Mouse (Mus musculus): ENCODE measurements around the gene Cxcl17. TPM values are rescaled to one million over a fixed set of nuclear protein-coding genes. Genes with fewer than 3 reads are reported as not detected.
"Not testable (repeated sequence)": the region's sequence is repeated elsewhere in the genome, so short reads cannot be mapped to it uniquely, and the experiment has no call there.

Cxcl17 gene
- total and polyA plus RNA-seq, 2 experiments from 2014 or later = 0.66 TPM; not detected in 1

GRCm38 (mm10) chr7:25409114-25409760 lies 3.4 kb downstream of the Cxcl17 start:
- peak; percentile 62 for TF ChIP-seq CTCF (IDR thresholded peaks at IDR 0.05; ENCODE audit: low read depth)
- H3K9me3 ChIP-seq (ENCODE audit: low read length) = no peaks in the 10 kb centered on the region
- peak; percentile 68 for DNase-seq (ENCODE audit: low spot score)
- WGBS = 47% methylated on average over 4 of the region's 4 CpGs
- no peaks in the 10 kb centered on the region for H3K36me3 ChIP-seq (ENCODE audit: insufficient read depth, low read length)
- H3K9ac ChIP-seq (replicated peaks; ENCODE audit: low read length) = no peak overlapping the region
- no peak for ATAC-seq
- no peak overlapping the region for H3K27ac ChIP-seq
- no peak overlapping the region for H3K4me2 ChIP-seq (ENCODE audit: low read depth, low read length)
- no peaks in the 10 kb centered on the region for H3K27me3 ChIP-seq (ENCODE audit: insufficient read depth, low read length)
- no peaks in the 10 kb centered on the region for H3K4me1 ChIP-seq (ENCODE audit: insufficient read depth, low read length)
- H3K4me3 ChIP-seq (ENCODE audit: low read length) = no peak overlapping the region

- H3K4me1 ChIP-seq (ENCODE audit: insufficient read depth, low read length) = no peaks in the 10 kb centered on the region
- H3K9ac ChIP-seq (replicated peaks; ENCODE audit: low read length) = no peak overlapping the region
- no peaks in the 10 kb centered on the region for H3K9me3 ChIP-seq (ENCODE audit: low read length)
- no peak for ATAC-seq
- DNase-seq (ENCODE audit: low spot score) = no peak
- no peak for TF ChIP-seq CTCF (IDR thresholded peaks at IDR 0.05; ENCODE audit: low read depth)
- H3K27ac ChIP-seq = no peak overlapping the region
- H3K4me3 ChIP-seq (ENCODE audit: low read length) = no peak overlapping the region
- no peaks in the 10 kb centered on the region for H3K27me3 ChIP-seq (ENCODE audit: insufficient read depth, low read length)
- H3K4me2 ChIP-seq (ENCODE audit: low read depth, low read length) = no peak overlapping the region
- 89% methylated on average over 7 of the region's 7 CpGs for WGBS
- no peaks in the 10 kb centered on the region for H3K36me3 ChIP-seq (ENCODE audit: insufficient read depth, low read length)
Measured at GRCm38 (mm10) chr7:25406468-25406867, 6.2 kb downstream of the Cxcl17 start.

- 1% methylated on average over 2 of the region's 2 CpGs for whole genome bisulfite sequencing
Measured at GRCm38 (mm10) chr7:25402671-25403101, 10.0 kb downstream of the Cxcl17 start.

GRCm38 (mm10) chr7:25401986-25402385 lies 10.7 kb downstream of the Cxcl17 start:
- Histone ChIP-seq H3K4me3 (ENCODE audit: low read length) (no peak overlapping the region), H3K4me2 (ENCODE audit: low read depth, low read length) (no peak overlapping the region), H3K9me3 (ENCODE audit: low read length) (no peaks in the 10 kb centered on the region), H3K27ac (no peak overlapping the region), H3K36me3 (ENCODE audit: insufficient read depth, low read length) (no peaks in the 10 kb centered on the region), H3K4me1 (ENCODE audit: insufficient read depth, low read length) (no peaks in the 10 kb centered on the region), H3K9ac (replicated peaks; ENCODE audit: low read length) (no peak overlapping the region), H3K27me3 (ENCODE audit: insufficient read depth, low read length) (no peaks in the 10 kb centered on the region)
- ATAC-seq (no peak), DNase-seq (ENCODE audit: low spot score) (no peak)
- WGBS = 34% methylated on average over 5 of the region's 5 CpGs
- no peak for TF ChIP-seq CTCF (IDR thresholded peaks at IDR 0.05; ENCODE audit: low read depth)

More at GRCm38 (mm10) chr7:25402671-25403101, 10.0 kb downstream of the Cxcl17 start:
- no peak overlapping the region for H3K4me2 ChIP-seq (ENCODE audit: low read depth, low read length)
- no peak for ATAC-seq
- peak; percentile 30 for DNase-seq (ENCODE audit: low spot score)
- H3K4me3 ChIP-seq (ENCODE audit: low read length) = no peak overlapping the region
- no peak overlapping the region for H3K27ac ChIP-seq
- no peak overlapping the region for H3K9ac ChIP-seq (replicated peaks; ENCODE audit: low read length)
- no peaks in the 10 kb centered on the region for H3K9me3 ChIP-seq (ENCODE audit: low read length)
- H3K27me3 ChIP-seq (ENCODE audit: insufficient read depth, low read length) = no peaks in the 10 kb centered on the region
- TF ChIP-seq CTCF (IDR thresholded peaks at IDR 0.05; ENCODE audit: low read depth) = peak; percentile 64
- H3K4me1 ChIP-seq (ENCODE audit: insufficient read depth, low read length) = no peaks in the 10 kb centered on the region
- H3K36me3 ChIP-seq (ENCODE audit: insufficient read depth, low read length) = no peaks in the 10 kb centered on the region

- ATAC-seq = no peak
- 68% methylated on average over 2 of the region's 2 CpGs for WGBS
- Histone ChIP-seq H3K27ac (no peak overlapping the region), H3K4me1 (ENCODE audit: insufficient read depth, low read length) (peaks cover 3% of the 10 kb centered on the region; the same call in 1 of the 2 replicates), H3K9ac (replicated peaks; ENCODE audit: low read length) (no peak overlapping the region), H3K9me3 (ENCODE audit: low read length) (no peaks in the 10 kb centered on the region), H3K4me2 (ENCODE audit: low read depth, low read length) (no peak overlapping the region), H3K27me3 (ENCODE audit: insufficient read depth, low read length) (no peaks in the 10 kb centered on the region), H3K4me3 (ENCODE audit: low read length) (no peak overlapping the region), H3K36me3 (ENCODE audit: insufficient read depth, low read length) (no peaks in the 10 kb centered on the region)
- TF ChIP-seq CTCF (IDR thresholded peaks at IDR 0.05; ENCODE audit: low read depth) = no peak
- DNase-seq (ENCODE audit: low spot score) = no peak
Measured at GRCm38 (mm10) chr7:25401551-25401950, 11.1 kb downstream of the Cxcl17 start.

GRCm38 (mm10) chr7:25399028-25399427 lies 13.7 kb downstream of the Cxcl17 start:
- H3K4me2 ChIP-seq (ENCODE audit: low read depth, low read length); H3K9me3 ChIP-seq (ENCODE audit: low read length); ATAC-seq: not testable (repeated sequence)

GRCm38 (mm10) chr7:25398610-25399009 lies 14.1 kb downstream of the Cxcl17 start, which contains the start of gene Lipe:
Gene Lipe (minus strand): TSS chr7:25398710.
- no peak for TF ChIP-seq CTCF (IDR thresholded peaks at IDR 0.05; ENCODE audit: low read depth)
- H3K27ac ChIP-seq = no peak within 1 kb of the TSS
- no peak within 1 kb of the TSS for H3K4me2 ChIP-seq (ENCODE audit: low read depth, low read length)
- ATAC-seq (no peak), DNase-seq (ENCODE audit: low spot score) (no peak)
- 97% methylated on average over 1 of the region's 1 CpGs for WGBS
- H3K36me3 ChIP-seq (ENCODE audit: insufficient read depth, low read length) = no peaks in the 10 kb centered on the region
- H3K9me3 ChIP-seq (ENCODE audit: low read length) = no peaks in the 10 kb centered on the region
- no peak within 1 kb of the TSS for H3K9ac ChIP-seq (replicated peaks; ENCODE audit: low read length)
- peaks cover 20% of the 10 kb centered on the region for H3K4me1 ChIP-seq (ENCODE audit: insufficient read depth, low read length)
- no peaks in the 10 kb centered on the region for H3K27me3 ChIP-seq (ENCODE audit: insufficient read depth, low read length)
- no peak within 1 kb of the TSS for H3K4me3 ChIP-seq (ENCODE audit: low read length)

More at GRCm38 (mm10) chr7:25399028-25399427, 13.7 kb downstream of the Cxcl17 start:
- H3K27ac ChIP-seq; H3K27me3 ChIP-seq (ENCODE audit: insufficient read depth, low read length); DNase-seq (ENCODE audit: low spot score); H3K4me3 ChIP-seq (ENCODE audit: low read length); H3K9ac ChIP-seq (replicated peaks; ENCODE audit: low read length); H3K36me3 ChIP-seq (ENCODE audit: insufficient read depth, low read length): not testable (repeated sequence)
- H3K4me1 ChIP-seq (ENCODE audit: insufficient read depth, low read length) = peaks cover 15% of the 10 kb centered on the region

Measured in hindbrain, postnatal 0 days (tissue).